Mouse (Mus musculus): ENCODE measurements around the gene Synj2bp. TPM values are rescaled to one million over a fixed set of nuclear protein-coding genes. Genes with fewer than 3 reads are reported as not detected.

The Synj2bp gene
- polyA plus RNA-seq (2012; rRNA removed), result 18.6 and 28.4 TPM in 2 replicates

GRCm38 (mm10) chr12:81532316-81533028 lies at the start of gene Synj2bp, which contains the start of gene Gm20498:
Gene Synj2bp (minus strand): TSS chr12:81532911.
Gene Gm20498 (minus strand): TSS chr12:81532905.

GRCm38 (mm10) chr12:81568374-81568773 lies 35.7 kb upstream of the Synj2bp start, which contains the start of gene Adam21:
Gene Adam21 (minus strand): TSS chr12:81568474.

GRCm38 (mm10) chr12:81484727-81485191 lies 48.0 kb downstream of the Synj2bp start, which contains the start of gene Cox16:
Gene Cox16 (minus strand): TSS chr12:81485127.

Other genes starting within 250 kb of the Synj2bp start
- 1.7 and 1.8 TPM in 2 replicates for gene Slc8a3, start 199.7 kb downstream of the Synj2bp start, polyA plus RNA-seq (2012; rRNA removed)
- 1.1 and 1.2 TPM in 2 replicates for gene Gm4787, start 153.4 kb downstream of the Synj2bp start, polyA plus RNA-seq (2012; rRNA removed)
- gene Adam4, start 111.0 kb downstream of the Synj2bp start, polyA plus RNA-seq (2012; rRNA removed), result 1.3 TPM in 2 replicates
- gene Cox16, start 47.8 kb downstream of the Synj2bp start, polyA plus RNA-seq (2012; rRNA removed), result 77.5 and 83.4 TPM in 2 replicates
- gene Gm20498, start within 50 bp of the Synj2bp start, polyA plus RNA-seq (2012; rRNA removed), result 22.5 and 29.1 TPM in 2 replicates
- gene Adam21, start 35.6 kb upstream of the Synj2bp start, polyA plus RNA-seq (2012; rRNA removed), result 0.22 and 0.27 TPM in 2 replicates
- 74.5 and 117 TPM in 2 replicates for gene Med6, start 62.1 kb upstream of the Synj2bp start, polyA plus RNA-seq (2012; rRNA removed)
- 3.7 and 3.8 TPM in 2 replicates for gene Ttc9, start 98.3 kb upstream of the Synj2bp start, polyA plus RNA-seq (2012; rRNA removed)
- 4.3 and 5.8 TPM in 2 replicates for gene Map3k9, start 248.3 kb upstream of the Synj2bp start, polyA plus RNA-seq (2012; rRNA removed)

Data from central nervous system, embryonic 11.5 days (tissue).